Mouse (Mus musculus) cerebellum, adult 11 months (tissue): ENCODE measurements at regions not wholly inside any gene's neighbourhood (a gene's known extent, or its start where the extent isn't known, plus 50 kb on each side); places are given as distances from the start of the nearest gene placed in this dataset.

ENCODE experiments used
- DNase-seq: peaks from one replicate; pipeline ENCODE4 v3.0.0; 2022

DNA sequence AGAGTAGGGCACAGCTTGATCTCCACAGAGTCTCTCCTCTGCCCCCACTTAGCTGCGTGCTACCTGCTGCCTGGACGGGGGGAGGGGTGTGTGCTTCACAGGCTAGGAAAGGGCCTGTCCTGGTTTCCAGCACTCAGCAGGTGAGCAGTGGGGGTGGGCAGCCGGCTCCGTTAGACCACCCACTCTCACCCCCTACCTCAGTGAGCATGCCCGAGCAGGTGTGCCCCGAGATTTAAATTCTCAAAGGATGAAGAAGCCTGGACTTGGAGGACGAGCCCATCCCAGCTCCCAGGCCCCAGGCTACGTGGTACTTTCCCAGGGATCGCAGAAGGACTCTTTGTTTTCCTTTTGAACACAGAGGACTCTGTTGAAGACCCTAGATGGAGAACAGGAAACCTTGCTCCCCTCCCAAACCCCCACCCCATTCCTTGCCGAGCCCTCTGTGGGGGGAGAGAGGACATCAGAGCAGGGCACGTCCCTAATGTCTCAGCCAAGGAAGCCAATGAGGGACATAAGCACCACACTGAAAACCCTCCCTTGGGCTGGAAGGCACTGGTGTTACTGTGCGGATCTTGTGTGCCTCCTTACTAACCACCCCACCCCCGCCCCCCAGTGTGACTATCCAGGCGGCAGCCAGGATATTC lies 161.5 kb downstream of the Rpl14 start:
- DNase-seq: no peak

DNA sequence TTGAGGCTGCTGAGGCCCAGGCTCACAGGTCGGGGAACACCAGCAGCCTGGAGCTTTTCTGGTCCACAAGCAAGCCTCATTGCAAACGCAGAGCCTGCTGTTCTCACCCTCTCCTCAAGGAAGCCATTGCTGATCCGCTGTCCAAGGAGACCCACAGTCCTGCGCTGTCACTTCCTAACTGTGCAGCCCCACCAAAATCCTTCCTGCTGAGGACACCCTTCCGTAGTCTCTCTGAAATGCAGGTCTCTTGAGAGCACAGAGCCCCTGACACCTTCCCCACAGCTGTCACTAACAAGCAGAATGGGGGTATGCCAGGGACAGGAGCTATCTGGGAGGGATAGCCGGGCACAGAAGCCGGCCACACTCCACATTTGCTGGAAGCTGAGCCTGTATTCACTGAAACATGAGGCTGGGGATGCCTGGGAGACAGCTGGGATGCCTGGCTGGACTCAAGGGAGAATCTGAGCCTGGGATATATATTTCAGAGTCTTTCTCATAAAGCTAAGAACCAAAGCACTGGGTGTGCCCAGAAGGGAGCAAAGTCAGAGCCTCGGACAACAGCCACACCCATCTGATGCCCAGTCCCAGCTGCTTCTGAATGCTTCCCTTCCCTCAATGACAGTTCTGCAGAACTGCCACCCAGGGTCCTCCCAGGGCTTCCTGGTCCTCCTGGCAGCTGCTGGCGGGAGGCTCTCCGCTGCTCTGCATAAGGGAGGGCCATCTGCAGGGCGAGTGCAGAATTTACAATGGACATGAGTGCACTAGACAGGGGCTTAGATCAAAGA lies 162.6 kb downstream of the Rpl14 start:
- peak; percentile 20 for DNase-seq

DNA sequence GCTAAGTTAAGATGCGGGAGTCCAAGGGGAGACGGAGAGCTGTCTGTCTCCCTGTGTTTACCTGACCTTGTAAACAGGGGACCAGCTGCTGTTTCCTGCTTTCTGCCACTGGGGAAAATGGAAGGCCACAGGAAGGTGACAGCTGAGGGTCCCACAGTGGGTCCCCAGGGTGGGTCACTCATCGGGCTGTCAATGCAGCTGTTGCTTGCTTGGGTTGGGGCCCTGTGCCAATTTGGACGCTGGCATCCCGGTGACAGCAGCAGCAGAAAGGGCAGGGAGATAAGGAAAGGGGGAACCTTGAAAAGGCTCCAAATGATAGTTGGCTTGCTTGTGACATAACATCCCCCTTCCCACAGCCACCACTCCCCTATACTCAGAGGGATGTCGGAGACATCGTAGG lies 164.0 kb downstream of the Rpl14 start:
- no peak for DNase-seq

DNA sequence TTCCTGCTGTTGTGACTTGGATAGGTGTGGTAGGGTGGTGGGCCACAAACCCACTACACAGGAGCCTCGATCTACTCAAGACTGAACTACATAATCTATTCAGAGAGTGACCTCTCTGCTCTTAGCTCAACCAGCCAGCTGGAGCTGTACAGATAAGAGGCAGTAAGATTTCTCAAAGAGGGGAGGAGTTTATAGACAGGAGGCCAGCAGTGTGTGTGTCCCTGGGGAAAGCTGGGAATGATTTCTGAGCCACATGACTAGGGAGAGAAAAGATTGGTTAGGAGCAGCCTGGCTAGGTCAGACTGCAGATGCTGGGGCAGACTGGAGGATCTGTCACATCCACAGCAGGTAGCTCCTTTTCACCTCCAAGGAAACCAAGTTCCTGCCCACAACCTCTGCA lies 166.7 kb downstream of the Rpl14 start:
- no peak for DNase-seq

DNA sequence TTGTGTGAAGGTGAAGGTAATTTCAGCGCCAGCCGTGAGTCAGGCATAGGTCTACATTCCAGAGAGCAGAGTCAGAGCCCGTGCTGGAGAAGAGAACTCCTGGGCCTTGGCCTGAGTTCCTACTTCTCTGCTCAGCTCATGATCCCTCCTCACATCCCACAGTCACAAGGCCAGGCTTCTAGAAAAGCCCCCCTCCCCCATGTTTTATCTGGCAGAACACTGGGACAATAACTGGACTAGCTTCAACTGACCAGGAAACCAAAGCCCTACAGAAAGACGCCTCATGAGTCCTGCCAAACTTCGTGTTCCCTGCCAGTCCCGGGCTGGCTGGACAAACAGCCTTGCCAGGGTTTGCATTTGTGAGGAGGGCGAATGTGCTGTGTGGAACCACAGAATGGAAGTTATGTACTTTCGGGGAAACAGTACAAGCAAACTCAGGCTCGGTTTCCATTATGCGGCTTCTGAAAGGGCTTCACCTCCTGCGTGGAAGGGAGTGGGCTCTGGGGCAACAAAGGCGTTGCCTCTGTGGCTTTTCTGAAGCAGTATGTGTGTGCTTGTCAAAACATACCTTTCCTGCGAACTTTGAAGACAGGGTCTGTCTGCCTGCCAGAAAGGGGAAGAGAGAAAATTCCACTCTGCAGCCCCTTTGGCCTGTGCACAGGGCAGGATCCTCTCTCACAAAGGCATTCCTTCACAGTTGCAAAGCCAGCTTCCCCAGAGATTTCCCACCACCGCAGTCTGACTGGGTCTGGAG lies 168.1 kb downstream of the Rpl14 start:
- no peak for DNase-seq

DNA sequence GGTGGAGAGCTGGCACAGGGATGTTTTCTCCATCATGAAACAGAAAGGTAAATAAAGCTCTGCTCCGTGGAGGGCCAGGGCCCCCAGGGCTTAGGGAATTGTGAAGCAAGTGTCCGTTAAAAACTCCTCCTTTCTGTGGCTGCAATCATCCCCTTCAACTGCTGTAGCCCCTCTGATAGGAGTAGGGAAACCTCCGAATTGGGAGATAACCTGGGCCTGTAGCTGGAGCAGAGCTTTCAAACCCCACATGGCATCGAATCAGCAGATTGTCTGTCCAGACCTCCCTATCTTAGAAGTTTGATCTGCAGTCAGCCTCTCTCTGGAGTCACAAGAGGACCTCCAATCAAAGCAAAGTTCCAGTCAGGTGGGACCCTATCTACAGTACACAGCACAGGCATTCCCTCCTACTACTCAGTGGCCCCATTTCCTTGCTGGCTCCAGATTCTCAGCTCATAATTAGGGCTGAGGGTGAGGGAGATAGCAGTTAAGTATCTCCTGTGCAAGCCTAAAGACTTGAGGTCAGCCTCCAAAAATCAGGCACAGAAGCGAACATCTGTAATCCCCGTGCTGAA lies 168.8 kb downstream of the Rpl14 start:
- no peak for DNase-seq

DNA sequence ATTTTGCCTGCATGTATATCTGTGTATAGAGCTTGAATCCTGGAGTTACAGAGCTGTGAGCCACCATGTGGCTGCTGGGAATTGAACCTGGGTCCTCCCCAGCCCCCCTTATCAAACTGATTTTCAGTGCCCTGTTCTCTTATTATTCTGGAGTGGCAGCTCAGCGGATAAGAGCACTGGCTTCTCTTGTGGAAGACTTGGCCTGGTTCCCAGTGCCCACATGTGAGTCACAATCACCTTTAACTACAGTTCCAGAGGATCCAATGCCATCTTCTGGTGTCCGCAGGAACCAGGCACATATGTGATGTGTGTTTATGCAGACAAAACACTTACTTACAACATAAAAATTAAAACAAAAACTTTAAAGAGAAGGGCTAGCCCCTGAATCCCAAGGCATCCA lies 170.3 kb downstream of the Rpl14 start:
- DNase-seq: no peak

DNA sequence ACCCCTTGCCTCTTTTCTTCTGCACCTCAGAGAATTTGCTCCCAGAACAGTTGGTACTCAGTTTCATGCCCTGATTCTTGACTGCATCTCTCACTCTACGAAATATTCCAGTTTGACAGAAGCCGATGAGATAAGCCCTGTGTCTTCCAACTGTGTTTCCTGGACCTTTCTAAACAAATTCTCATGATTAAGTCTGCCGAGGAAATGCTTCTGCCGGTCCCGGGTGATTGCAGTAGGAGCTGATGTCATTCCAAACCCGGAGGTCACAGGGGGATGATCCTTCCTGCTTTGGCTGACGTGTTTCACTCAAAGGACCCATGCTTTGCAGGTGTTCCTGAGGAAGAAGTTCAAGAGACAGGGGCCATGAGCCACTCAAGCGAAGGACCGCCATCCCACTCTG lies 172.2 kb downstream of the Rpl14 start:
- DNase-seq: no peak

DNA sequence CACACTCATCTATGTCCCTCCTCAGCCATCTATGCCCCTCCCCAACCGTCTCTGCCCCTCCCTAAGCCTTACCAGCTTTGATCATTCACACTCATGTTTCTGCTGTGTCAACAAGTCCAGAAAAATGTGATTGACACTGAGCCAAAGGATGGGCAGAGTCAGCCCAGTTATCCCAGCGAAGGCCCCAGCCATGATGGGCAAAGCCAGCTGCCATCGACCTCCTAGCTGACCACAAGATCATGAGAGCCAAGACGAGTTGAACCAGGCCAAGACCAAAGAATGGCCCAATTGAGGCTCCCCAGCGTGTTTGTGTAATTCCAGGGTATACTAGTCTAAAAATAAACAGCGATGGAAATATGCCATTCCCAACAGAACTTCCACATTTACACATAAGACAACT lies 174.4 kb downstream of the Rpl14 start:
- DNase-seq: no peak

DNA sequence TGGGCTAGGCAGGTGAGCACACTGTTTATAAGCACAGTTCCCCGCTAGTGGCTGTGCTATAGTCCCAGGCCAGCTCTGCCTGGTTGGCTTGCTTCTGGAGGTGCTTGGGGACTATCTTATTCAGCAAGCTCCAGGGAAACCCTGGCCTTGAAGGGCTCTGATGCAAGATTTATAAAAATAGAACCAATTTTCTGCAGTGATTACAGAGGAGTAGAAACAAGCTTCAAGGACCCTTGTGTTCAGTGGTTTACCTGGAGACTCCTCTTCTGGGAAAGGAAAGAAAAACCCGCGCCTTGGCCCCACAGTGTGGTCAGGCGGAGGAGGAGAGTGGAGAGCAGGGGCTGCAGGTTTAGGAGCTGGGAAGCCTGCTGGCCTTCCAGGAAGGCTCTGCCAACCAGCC lies 178.2 kb upstream of the Ctnnb1 start:
- DNase-seq: no peak

DNA sequence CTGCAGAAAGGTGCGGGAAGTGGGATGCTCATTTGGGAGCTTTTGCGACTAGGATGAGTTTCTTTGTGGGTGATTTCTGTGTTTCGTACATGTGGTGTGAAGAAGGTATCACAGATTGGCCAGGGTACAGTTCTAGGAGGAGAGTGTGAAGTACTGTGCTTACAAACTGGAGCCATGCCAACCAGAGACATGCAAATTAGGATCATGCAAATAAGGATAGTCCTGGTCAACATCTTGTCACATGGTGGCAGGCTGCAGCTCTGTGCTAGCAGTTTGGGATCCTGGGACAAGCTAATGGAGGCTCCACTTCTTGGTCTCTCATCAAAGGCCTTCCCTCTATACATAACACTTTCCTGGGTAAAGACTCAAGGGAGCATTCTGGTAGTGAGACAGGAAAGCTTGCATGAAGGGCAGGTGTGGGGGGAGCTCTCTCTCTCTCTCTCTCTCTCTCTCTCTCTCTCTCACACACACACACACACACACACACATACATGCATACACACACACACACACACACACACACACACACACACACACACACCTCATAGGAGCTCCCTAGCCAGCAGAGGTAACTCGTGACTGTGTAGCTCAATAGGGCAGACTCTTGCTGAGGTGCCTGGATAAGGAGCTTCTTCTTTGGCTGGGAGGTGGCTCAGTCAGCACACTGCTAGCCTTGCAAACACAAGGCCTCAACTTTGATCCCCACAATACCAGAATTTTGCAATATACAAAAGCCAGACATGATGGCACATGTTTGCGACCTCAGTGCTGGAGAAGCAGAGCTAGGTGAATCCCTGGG lies 177.1 kb upstream of the Ctnnb1 start:
- DNase-seq: no peak

DNA sequence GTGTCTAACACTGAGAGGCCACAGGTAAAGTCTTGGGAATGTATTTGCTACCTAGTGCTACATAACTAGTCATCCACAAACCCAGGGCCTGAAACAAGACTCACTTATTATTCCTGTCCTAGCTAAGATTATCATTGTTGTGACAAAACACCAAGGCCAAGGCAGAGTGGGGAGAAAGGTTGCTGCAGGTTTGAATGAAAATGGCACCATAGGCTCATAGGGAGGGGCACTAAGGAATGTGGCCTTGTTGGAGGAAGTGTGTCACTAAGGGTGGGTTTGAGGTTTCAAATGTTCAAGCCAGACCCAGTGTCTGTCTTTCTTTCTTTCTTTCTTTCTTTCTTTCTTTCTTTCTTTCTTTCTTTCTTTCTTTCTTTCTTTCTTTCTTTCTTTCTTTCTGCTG lies 174.9 kb upstream of the Ctnnb1 start:
- no peak for DNase-seq

DNA sequence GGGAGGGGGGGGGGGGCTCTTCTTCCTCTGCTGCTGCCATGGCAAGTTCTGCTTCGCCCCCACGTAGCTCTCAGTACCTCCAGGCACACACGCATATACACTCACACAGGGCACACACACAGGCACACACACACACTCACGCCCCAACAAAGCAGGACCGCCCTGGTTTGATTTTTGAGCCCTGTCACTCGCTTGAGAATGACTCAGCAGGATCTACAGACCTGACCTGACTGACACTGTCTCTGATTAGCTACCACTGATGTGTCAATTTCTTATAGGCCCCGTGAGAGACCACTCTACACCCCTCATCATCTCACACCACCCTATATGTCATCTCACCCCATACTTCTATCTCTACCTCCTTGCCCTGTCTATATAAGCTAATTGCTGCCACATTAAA lies 173.5 kb upstream of the Ctnnb1 start:
- no peak for DNase-seq

DNA sequence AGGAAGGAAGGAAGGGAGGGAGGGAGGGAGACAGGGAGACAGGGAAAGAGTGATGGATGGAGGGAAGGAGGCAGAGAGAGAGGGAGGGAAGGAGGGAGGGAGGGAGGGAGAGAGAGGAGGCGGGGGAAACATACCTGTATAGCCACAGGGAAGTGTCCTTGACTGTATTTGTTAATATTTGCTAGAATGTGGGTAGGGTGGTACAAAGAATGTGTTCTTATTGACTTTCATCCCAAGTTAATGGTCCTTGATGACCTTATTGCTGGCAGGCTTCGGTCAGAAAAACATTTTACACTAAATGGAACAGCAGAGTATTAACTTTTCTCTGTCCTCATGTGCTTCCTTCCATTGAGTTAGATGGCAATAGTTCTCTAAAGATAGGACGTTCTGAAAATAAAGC lies 171.0 kb upstream of the Ctnnb1 start:
- DNase-seq: no peak

DNA sequence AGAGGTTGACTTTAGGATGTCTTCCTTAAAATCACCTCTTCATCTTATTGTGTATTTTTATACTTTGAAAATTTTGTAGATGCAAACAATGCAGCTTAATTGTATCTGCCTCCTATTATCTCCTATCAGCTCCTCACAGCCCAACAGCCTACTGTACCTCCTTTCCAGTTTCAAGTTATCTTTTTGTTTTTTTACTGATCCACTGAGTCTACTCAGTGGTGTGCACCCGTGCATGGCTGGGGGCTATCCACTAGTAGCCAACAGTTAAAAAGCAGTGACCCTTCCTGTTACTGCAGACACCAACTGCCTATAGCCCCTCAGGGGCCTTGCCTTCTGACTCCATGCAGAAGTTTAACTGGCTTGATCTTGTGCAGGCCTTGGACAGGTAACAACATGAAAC lies 170.4 kb upstream of the Ctnnb1 start:
- no peak for DNase-seq

DNA sequence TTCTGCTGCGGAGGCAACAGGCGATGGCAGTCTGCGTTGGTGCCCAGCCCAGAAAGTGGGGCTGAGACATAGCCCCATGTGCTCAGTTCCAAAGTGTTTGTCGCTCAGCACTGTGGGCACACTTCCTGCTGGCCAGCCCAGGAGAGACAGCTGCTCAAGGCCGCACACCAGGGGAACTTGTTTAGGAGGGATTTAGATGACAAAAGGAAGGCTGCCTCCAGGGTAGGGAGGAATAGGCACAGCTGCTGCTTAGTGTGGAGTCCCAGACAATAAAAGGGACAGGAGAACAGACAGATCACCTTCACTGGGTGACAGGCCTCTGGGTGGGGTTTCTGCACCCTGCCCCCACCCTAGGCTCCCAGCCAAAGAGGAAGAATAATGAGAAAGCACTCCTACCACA lies 169.2 kb upstream of the Ctnnb1 start:
- no peak for DNase-seq

DNA sequence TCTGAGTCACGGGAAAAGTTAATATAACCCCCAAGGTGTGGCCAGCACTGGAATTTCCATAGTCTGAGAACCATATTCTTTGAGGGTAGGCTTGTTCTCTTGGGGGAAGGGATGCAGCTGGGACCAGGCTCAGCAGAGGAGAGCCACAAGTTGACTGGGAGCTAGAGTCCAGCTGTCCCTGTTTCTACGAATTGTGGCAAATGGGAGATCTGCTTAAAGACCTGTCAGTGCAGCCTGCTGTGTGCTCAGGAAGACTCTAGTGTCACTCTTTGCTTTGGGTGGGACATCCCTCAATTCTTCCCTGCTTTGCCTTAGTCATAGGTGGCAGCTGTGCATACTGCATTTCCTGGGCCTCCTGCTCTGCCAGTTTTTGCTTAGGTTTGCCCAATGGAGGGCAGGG lies 165.2 kb upstream of the Ctnnb1 start:
- DNase-seq: no peak

DNA sequence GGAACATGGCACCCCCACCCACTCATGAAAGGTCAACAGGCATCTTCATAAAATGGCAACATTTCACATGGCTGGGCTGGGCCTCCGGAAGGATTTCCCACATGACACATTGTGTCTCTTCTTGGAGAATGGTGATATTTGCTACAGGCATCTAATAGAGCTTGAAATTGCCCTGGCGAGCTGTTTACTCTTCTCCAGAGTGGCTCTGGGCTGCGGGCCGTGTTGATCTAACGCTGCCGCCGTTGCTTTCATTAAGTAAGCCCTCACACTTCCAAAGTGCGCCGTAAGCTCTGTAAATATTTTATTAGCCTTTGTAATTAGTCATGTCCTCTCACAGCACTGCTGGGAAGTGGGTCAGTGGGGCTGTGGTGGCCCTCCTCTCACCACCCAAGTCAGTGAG lies 164.4 kb upstream of the Ctnnb1 start:
- no peak for DNase-seq

DNA sequence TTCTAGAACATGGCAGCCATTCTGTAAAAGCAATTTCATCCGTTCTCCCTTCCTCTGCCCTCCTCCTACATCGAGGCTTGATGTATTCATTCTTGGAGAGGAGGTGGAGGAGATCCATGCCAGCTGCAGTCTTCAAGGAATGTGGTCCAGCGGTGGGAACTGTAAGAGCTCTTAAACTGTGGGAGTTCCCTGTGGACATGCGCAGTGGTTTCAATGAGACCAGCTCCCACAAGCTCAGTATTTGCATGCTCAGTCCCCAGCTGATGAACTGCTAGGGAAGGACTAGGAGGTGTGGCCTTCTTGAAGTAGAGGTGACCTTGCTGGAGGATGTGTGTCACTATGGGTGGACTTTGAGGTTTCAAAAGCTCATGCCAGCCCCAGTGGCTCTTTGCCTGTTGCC lies 163.7 kb upstream of the Ctnnb1 start:
- no peak for DNase-seq

DNA sequence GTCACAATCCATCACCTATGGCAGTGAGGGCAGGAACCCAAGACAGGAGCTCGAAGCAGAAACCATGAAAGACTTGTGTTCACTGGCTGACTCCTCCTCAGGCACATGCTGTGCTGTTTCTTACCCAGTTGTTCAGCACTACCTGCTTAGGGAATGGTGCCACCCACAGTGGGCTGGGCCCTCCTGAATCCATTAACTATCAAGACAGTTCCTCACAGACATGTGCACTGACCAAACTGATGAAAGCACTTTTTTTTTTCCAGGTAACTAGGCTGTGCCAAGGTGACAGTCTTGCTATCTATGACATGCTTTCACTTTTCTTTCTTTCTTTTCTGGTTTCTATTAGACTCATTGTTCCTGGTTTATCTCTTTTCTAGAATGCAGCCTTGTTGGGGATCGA lies 162.1 kb upstream of the Ctnnb1 start:
- no peak for DNase-seq

DNA sequence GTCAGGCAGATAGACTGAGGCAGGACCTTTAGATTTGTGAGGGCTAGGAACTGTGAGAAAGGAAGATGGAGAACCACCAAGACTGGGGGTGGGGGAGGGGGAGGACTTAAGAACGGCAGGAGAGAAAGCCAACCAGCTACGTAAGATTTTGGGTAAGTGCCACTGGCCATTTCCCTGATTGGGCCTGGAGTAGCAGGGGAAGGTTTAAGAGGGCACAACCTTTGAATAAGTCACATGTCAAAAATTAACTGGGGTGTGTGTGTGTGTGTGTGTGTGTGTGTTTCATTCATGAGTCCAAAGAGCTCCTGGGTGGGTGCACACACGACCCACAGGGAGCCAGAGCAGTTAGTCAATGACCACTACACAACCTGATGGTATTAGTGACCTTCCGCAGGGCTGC lies 161.6 kb upstream of the Ctnnb1 start:
- no peak for DNase-seq

DNA sequence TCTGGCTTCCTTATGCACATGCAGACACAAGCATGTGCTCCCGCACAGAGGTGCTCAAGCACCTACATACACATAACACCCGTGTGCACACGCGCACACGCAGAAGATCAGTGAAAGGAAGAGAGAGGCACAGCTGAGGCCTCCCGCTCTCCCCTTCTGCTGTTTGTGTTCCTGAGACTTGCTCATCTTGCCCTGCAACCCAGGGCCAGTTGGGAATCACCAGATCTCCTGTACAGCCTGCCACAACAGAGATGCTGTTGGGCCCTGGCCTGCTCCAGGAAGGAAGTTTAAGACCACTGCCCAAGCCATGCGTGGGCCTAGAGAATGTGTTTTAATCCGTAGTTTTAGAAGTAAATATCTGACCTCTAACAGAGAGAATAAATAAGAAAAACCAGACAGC lies 160.0 kb upstream of the Ctnnb1 start:
- no peak for DNase-seq

DNA sequence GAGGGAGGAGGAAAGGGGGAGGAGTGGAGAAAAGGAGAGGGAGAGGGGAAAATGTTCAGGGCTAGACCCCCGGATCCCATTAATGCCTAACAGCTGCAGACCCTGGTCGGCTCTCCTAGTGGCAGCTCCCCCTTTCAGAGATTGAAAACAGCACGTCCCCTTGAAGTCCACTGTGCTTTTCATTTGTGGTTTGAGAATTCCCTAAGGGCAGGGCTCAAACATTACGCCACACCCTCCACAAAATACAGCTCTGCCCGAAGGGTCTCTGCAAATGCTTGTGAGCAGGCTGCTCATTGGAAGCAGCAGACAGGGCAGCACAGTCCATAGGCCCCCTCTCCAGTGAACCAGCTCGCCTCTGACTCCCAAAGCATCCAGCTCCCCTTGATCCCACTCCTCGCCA lies 159.3 kb upstream of the Ctnnb1 start:
- no peak for DNase-seq
